Mouse (Mus musculus) left cerebral cortex, postnatal 10 days (tissue): ENCODE measurements around the gene Gm8300. TPM values are rescaled to one million over a fixed set of nuclear protein-coding genes. Genes with fewer than 3 reads are reported as not detected.
A peak's percentile ranks its signal among the peaks of the same experiment; 100 is the strongest.
"Not testable (repeated sequence)": the region's sequence is repeated elsewhere in the genome, so short reads cannot be mapped to it uniquely, and the experiment has no call there.

ENCODE experiments used
- DNase-seq, 2 experiments: peaks; one replicate each; pipeline ENCODE4 v3.0.0; 2021 to 2022; ENCODE audit warnings: low spot score in 2 of 2, mixed read lengths in 1 of 2; ENCODE audit errors: extremely low spot score in 1 of 2
- intact Hi-C: fragments of 180-260 bp; cut with DNase I; formaldehyde crosslinking; loops from one replicate; pipeline ENCODE4 v1.15.1; 2025
- total RNA-seq, 2 experiments: library from RNA; stranded (reverse); gene quantifications; 2 replicates each; pipeline ENCODE4 v1.2.3; 2021

Gm8300 gene
- total RNA-seq: not detected

GRCm38 (mm10) chr12:87514016-87514415 lies at the start of gene Gm8300:
Gene Gm8300 (plus strand): TSS chr12:87514316.
- intact Hi-C loops: not testable (repeated sequence)

DNA sequence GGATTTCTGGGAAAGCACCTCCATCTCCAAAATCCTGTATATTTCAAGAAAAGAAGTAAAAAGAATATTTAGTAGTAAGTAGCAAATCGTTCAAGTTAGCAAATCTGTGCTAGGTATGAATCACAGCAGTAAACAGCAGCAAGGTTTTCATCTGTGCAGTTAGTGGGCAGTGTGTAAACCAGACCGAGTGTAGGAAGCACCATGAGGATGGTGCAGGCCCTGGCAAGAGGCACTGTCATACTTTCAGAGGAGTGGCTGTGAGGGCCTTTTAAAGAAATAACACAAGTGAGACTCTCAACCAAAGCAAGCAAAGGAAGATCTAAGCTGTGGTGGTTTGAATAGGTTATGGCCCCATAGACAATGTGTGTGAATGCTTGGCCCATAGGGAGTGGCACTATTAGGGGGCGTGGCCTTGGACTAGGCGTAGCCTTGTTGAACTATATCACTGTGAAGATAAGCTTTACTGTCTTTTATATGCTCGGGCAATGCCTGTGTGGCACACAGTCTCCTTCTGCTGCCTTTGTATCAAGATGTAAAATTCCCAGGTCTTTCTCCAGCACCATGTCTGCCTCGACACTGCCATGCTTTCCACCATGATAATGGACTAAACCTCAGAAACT lies 49.3 kb upstream of the Gm8300 start:
- no peak for DNase-seq
- intact Hi-C loops: no loop called here

More at GRCm38 (mm10) chr12:87514016-87514415, at the start of gene Gm8300:
- DNase-seq: not testable (repeated sequence)

DNA sequence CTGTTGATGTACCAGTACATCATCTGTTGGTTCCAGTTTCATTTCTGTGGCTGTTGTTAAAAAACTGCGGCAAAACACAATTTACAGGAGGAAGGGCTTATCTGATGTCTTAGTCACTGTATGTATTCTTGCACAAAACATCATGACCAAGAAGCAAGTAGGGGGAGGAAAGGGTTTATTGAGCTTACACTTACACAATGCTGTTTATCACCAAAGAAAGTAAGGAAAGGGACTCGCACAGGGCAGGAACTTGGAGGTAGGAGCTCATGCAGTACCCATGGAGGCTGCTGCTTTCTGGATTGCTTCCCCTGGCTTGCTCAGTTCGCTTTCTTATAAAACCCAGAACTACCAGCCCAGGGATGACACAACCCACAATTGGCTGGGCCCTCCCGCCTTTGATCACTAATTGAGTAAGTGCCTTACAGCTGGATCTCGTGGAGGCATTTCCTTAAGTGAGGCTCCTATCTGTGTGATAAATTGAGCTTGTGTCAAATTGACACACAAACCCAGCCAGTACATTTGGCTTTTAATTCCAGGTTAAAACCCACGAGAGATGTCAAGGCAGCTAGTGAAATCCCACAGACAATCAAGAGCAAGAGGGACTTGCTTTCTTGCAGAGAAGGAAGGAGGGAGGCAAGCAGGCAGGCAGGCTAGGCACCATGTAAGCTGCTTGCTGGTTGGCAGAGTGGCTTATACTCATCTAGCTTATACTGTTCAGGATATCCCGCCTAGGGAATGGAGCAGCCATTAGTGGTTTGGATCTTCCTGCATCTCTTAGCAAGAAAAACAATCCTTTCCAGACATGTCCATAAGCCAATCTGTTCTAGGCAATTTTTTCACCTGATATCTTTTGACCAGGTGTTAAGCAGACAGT lies 43.6 kb upstream of the Gm8300 start:
- DNase-seq: no peak
- intact Hi-C loops: no loop called here

- DNase-seq: peak in 1 of 2 experiments; percentile 16
- intact Hi-C loops: no loop called here
These were observed 42.6 kb upstream of the Gm8300 start for GRCm38 (mm10) chr12:87471421-87471963.

DNA sequence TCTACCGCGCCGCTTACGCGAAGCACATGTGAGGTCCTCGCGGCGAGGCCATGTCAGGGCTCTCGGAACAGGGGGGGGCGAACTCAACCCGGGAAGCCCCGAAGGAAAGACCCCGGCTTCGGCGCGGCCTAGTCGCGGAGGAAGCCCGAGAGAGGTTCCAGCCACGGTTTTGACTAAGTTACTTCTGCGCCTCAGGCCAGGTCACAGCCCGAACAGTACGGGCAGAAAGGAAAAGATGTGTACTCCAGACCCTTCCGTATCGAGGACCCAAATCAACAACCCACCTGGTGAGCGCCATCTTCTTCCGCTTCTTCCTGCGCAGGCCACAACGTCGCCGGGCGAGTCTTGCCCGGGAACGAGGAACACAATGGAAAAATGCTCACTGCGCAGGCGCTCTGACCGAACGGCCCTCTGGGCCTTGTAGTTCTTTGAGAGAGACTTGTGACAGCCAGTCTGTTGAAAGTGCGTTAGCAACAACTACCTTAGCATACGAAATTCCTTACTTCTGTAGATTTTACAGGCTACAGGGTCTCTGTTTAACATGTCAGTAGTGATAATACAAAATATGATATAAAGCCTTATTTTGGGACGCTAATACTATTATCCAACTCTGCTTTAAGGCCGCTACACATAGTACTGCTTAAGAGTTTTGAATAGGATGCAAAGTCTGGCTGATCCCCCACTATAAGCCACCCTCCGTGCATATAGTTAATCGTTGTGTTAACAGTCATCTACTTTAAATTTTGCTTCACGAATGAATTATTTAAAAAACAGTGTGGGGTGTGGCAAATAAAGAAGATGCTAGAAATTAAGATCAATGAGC lies 41.9 kb upstream of the Gm8300 start, which contains the start of gene Snw1:
Gene Snw1 (minus strand): TSS at position 311 of the 823 bp plus-strand sequence.
- intact Hi-C loops: no loop called here
- DNase-seq: peak; percentile 94 to 95

- DNase-seq: no peak
- intact Hi-C loops: loop anchor here (5.0 kb wide), 1 partner anchor 1168 kb away; no protein-coding TSS in a partner anchor
These were observed 39.4 kb upstream of the Gm8300 start for GRCm38 (mm10) chr12:87474756-87475155.

- DNase-seq, intact Hi-C loops: not testable (repeated sequence)
These were observed 31.6 kb upstream of the Gm8300 start for GRCm38 (mm10) chr12:87482482-87482881.

DNA sequence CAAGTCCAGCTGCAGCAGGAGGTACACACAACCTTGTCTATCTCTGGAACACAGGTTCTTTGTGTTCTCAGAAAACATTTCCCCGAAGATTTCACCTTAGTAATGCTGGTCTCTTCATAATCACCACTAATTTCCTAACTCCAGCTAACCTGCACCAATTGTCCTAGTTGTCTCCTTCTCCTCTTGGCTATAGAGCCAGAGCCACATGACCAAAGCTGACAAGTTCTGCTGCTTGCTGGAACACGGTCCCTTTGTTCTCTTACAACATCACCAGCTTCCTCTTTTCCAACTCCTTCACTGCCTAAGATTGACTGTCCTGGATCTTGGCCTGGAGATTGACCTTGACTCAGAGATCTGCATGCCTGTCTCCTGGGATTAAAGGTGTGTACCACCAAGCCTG lies 25.4 kb upstream of the Gm8300 start:
- DNase-seq, intact Hi-C loops: not testable (repeated sequence)

GRCm38 (mm10) chr12:87494421-87494820 lies 19.7 kb upstream of the Gm8300 start, which contains the start of gene Gm5788:
Gene Gm5788 (plus strand): TSS chr12:87494721.
- intact Hi-C loops, DNase-seq: not testable (repeated sequence)

GRCm38 (mm10) chr12:87519616-87520015 lies 5.5 kb downstream of the Gm8300 start:
- intact Hi-C loops: not testable (repeated sequence)
- DNase-seq: peak in 1 of 2 experiments; percentile 14

- intact Hi-C loops: no loop called here
- DNase-seq: no peak
These were observed 29.8 kb downstream of the Gm8300 start for GRCm38 (mm10) chr12:87543927-87544326.

- intact Hi-C loops, DNase-seq: not testable (repeated sequence)
These were observed 36.5 kb downstream of the Gm8300 start for GRCm38 (mm10) chr12:87550628-87551027.

Other genes with a start within 250 kb of the Gm8300 start
- gene Vipas39, start 248.1 kb upstream of the Gm8300 start, total RNA-seq: 10 to 100 TPM; 60.9 to 61.7 TPM
- gene Ahsa1, start 247.8 kb upstream of the Gm8300 start, total RNA-seq: 100 to 1,000 TPM; 157 to 158 TPM
- gene Ism2, start 214.6 kb upstream of the Gm8300 start, total RNA-seq: 1 to 10 TPM in 1 of 2 experiments, under 1 TPM in 1; 0.84 to 1.1 TPM
- 10 to 100 TPM; 61.4 to 64.8 TPM for gene Sptlc2, start 126.0 kb upstream of the Gm8300 start, total RNA-seq
- 10 to 100 TPM; 89.7 to 95.3 TPM for gene Slirp, start 70.4 kb upstream of the Gm8300 start, total RNA-seq
- 10 to 100 TPM; 19.3 to 19.6 TPM for gene Alkbh1, start 70.3 kb upstream of the Gm8300 start, total RNA-seq
- 10 to 100 TPM; 44.9 to 48.5 TPM for gene Snw1, start 42.0 kb upstream of the Gm8300 start, total RNA-seq
- gene Gm5788, start 19.6 kb upstream of the Gm8300 start, total RNA-seq: not detected
- gene Oog1, start 88.4 kb downstream of the Gm8300 start, total RNA-seq: not detected
- gene Gm4027, start 104.6 kb downstream of the Gm8300 start, total RNA-seq: not detected
- gene Gm16381, start 130.3 kb downstream of the Gm8300 start, total RNA-seq: not detected